In the genomic region with DNA sequence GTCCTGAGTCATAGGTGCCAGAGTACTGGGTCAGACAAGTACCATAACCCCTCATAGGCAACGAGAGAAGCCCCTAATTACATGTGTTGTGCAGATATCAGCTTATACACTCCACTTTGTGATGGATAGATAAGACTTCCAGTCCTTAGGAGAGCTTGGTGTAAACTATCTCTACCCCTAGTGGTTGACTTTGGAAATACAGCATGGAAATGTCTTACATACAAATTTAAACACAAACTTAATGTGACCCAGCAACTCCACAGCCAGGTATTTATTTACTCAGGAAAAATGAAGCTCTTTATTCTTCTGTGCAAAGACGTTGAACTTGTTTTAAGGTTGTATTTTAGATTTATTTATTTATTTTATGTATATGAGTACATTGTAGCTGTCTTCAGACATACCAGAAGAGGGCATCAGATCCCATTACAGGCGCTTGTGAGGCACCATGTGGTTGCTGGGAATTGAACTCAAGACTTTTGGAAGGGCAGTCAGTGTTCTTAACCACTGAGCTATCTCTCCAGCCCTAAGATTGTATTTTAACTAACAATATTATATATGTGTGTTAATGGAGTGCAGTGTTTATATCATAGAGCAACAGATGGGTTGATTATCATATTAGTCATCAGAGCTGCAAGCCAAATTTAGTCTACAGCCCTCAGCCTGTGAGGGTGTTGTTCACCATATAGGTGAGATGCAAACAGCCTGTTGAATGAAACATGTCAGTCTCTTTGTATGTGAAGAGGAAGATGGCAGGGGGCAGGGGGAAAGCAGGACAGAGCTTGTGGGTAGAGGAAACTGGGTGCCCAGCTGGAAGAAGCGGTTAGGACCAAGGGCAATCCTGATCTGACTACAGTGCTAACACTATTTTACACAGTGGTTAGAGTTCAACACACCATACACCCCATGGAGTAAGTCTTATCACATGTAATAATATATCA, we compare ENCODE assay signal across 12 mouse cellular contexts. TPM values are rescaled to one million over a fixed set of nuclear protein-coding genes. Genes with fewer than 3 reads are reported as not detected.
DNase-seq lines count a peak whose midpoint lies in the region; ATAC-seq and TF ChIP-seq lines count a peak whose summit lies in the region.
"Had no signal": no experiment of that assay in that cellular context is flagged by ENCODE, and none has a peak within 500 bp of the region (broad histone marks: within the 10 kb centered on the region; RNA-seq: fewer than 3 reads in every experiment).

No protein-coding gene starts in this region.

- peak; percentile 24 for DNase-seq in cerebellum, adult 9-10 months
- DNase-seq in cerebellum, postnatal 25 days, result no peak
- peak; percentile 71 for DNase-seq in lung, embryonic 14.5 days
- no peak for DNase-seq in lung, postnatal 14 days
- DNase-seq in embryo, embryonic 11 days, result peak; percentile 56
- peak; percentile 30 for DNase-seq in retina, adult 2 months (ENCODE audit: low read depth, low spot score)
- no peak for DNase-seq in kidney, adult 9 months
- DNase-seq: kidney, adult 11 months had no signal

- H3K9ac ChIP-seq in lung, embryonic 14.5 days, result no peak overlapping the region
- H3K9ac ChIP-seq: embryonic facial prominence, embryonic 15.5 days had no signal

- H3K27ac ChIP-seq in lung, embryonic 14.5 days (ENCODE audit: low read depth), result no peak overlapping the region
- H3K27ac ChIP-seq: embryonic facial prominence, embryonic 15.5 days had no signal

- TF ChIP-seq CTCF in lung, embryonic 14.5 days (IDR thresholded peaks at IDR 0.05; ENCODE audit: low read depth), result peak; percentile 58

- H3K9me3 ChIP-seq in lung, embryonic 14.5 days (ENCODE audit: low read depth, low read length), result no peaks in the 10 kb centered on the region
- H3K9me3 ChIP-seq: embryonic facial prominence, embryonic 15.5 days had no signal

- no peaks in the 10 kb centered on the region for H3K4me1 ChIP-seq in lung, embryonic 14.5 days (ENCODE audit: insufficient read depth)
- H3K4me1 ChIP-seq: embryonic facial prominence, embryonic 15.5 days had no signal

- H3K4me3 ChIP-seq in lung, embryonic 14.5 days (ENCODE audit: low read depth, low read length), result no peak overlapping the region
- H3K4me3 ChIP-seq: embryonic facial prominence, embryonic 15.5 days had no signal

- no peak for ATAC-seq in lung, embryonic 14.5 days (ENCODE audit: insufficient read depth)
- ATAC-seq in cerebellum, adult (ENCODE audit: insufficient number of reproducible peaks, low FRiP score, low TSS enrichment), result no peak

- no peaks in the 10 kb centered on the region for H3K36me3 ChIP-seq in lung, embryonic 14.5 days (ENCODE audit: insufficient read depth)
- H3K36me3 ChIP-seq: embryonic facial prominence, embryonic 15.5 days had no signal

- no peaks in the 10 kb centered on the region for H3K27me3 ChIP-seq in lung, embryonic 14.5 days (ENCODE audit: insufficient read depth, low read length)
- H3K27me3 ChIP-seq: embryonic facial prominence, embryonic 15.5 days had no signal

- 54% methylated on average over 4 of the region's 4 CpGs for WGBS in lung, embryonic 14.5 days

- H3K4me2 ChIP-seq in lung, embryonic 14.5 days, result no peak overlapping the region
- H3K4me2 ChIP-seq: embryonic facial prominence, embryonic 15.5 days had no signal

RNA-seq across cellular contexts. Expression of a gene that starts 15.6 kb away (rescaled TPM):
- not detected in 2 replicates for polyA plus RNA-seq in lung, embryonic 14.5 days (2014; fragmentation: Nextera tagmentation; extraction: Ambion mirVana)
- polyA plus RNA-seq: C2C12; lung, embryonic 16.5 days had no signal

RNA-seq across cellular contexts. Expression of a gene that starts 17.1 kb away (rescaled TPM):
- not detected in 2 replicates for polyA plus RNA-seq in lung, embryonic 14.5 days (2014; fragmentation: Nextera tagmentation; extraction: Ambion mirVana)
- polyA plus RNA-seq: C2C12; embryonic facial prominence, embryonic 15.5 days had no signal

RNA-seq across cellular contexts. Expression of a gene that starts 24.1 kb away (rescaled TPM):
- polyA plus RNA-seq in lung, embryonic 14.5 days (2014; fragmentation: Nextera tagmentation; extraction: Ambion mirVana), result not detected in 2 replicates
- polyA plus RNA-seq: C2C12; lung, embryonic 16.5 days had no signal

RNA-seq across cellular contexts. Expression of a gene that starts 29.4 kb away (rescaled TPM):
- not detected in 2 replicates for polyA plus RNA-seq in lung, embryonic 14.5 days (2014; fragmentation: Nextera tagmentation; extraction: Ambion mirVana)
- polyA plus RNA-seq: C2C12 had no signal

RNA-seq across cellular contexts. Expression of a gene that starts 34.0 kb away (rescaled TPM):
- polyA plus RNA-seq in lung, embryonic 14.5 days (2014; fragmentation: Nextera tagmentation; extraction: Ambion mirVana), result 0.12 and 0.20 TPM in 2 replicates
- polyA plus RNA-seq: C2C12 had no signal

Comparison
In these comparisons a context has a peak if more than half of its experiments do, and no peak if none do; other contexts are left out.
1. DNase-seq: peak in cerebellum, adult 9-10 months (single experiment), lung, embryonic 14.5 days (single experiment), embryo, embryonic 11 days (single experiment) and retina, adult 2 months (single experiment); none in cerebellum, postnatal 25 days (0 of 2), lung, postnatal 14 days (single experiment) and kidney, adult 9 months (single experiment).